Mouse (Mus musculus) thymus, adult 2 months (tissue): ENCODE data around the gene Fam166a.

Source experiments
- CTCF ChIP-seq: fragments of 200-500 bp; IDR thresholded peaks from 2 replicates; pipeline ENCODE4 v1.5.1; 2012; ENCODE audit warnings: mild to moderate bottlenecking, control low read depth, low read length, moderate library complexity, borderline replicate concordance; ENCODE audit not compliant: control insufficient read depth, poor library complexity, insufficient read depth; ENCODE audit errors: extremely low read depth
- POLR2A ChIP-seq: fragments of 200-500 bp; IDR thresholded peaks from 2 replicates; pipeline ENCODE4 v1.6.1; 2012; ENCODE audit warnings: mild to moderate bottlenecking, low read length, control low read depth, moderate library complexity; ENCODE audit not compliant: control insufficient read depth, poor library complexity, insufficient read depth; ENCODE audit errors: extremely low read depth

DNA sequence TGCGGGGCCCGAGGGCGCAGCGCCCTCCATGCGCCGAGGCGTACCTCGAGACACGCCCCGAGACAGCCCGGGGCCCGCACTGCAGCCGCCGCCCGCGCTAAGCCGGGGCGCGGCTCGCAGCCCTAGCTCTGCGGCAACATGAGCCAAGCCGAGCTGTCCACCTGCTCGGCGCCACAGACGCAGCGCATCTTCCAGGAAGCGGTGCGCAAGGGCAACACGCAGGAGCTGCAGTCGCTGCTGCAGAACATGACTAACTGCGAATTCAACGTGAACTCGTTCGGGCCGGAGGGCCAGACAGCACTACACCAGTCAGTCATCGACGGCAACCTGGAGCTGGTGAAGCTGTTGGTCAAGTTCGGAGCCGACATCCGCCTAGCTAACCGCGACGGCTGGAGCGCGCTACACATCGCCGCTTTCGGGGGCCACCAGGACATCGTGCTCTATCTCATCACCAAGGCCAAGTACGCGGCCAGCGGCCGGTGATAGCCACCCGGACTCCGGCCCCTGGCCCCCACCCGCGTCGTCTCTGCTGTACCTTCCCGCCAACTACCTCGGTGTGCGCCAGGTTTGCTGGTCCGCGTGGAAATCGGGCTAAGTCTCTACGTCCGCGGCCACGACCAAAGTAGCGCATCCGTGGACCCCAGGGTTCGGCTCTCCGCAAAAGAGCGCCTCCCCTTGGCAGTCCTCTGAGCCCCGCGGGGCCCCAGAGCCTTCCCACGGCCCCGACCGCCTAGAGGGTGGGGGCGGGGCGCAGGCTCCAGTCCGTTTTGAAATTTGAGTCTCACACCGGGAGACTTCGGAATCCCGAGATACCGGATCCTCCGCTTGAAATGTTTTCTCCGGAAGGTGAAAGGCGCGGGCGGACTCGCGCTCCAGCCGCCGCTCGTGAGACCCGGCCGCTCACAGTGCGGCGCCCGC lies 37.3 kb upstream of the Fam166a start:
- TF ChIP-seq CTCF (no peak), POLR2A (no peak; the same call in 1 of the 2 replicates)
